Mouse (Mus musculus): Measurements from ENCODE around the gene Gpbp1l1.

Gene Gpbp1l1

DNA sequence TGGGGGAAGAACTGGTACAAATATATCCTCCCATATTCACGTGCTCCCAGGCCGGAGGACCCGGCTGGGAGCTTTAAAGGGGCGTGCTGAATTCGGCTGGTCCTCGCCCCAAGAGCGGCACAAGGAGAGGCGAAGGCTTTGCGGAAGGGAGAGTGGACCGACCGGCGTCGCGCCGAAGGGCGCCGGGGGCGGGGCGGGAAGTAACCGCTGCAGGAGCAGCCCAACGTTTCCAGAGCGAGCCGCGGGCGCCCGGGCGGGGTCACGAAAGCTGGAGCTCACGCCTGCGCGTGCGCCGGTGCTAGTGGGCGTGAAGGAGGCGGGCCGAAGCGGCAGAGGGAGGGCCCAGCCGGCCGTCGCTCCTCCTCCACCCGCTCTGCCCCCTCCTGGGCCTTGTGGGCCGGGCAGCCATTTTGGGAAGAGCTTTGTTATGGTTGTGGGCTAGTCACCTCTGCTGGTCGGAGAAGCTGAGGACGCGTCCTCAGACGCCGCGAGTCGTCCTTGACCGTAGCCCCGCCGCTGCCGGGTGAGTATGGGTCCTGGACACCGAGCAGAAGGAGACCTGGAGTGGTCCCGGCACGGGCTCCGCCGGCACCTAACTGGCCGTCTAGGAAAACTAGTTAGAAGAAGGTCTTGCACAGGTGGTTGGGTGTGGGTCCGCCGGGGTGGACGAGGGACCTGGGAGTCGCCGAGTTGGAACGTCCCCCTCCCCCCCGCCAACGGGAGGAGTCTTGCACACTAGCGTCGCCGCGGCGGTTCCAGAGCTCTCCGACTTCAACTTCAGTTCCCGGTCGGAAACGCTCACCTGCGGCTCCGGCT is at the start of gene Gpbp1l1:
Gene Gpbp1l1 (plus strand): TSS at position 353 of the 816 bp plus-strand sequence.
- DNase-seq (ENCODE audit: low read depth), result peak; percentile 96

DNA sequence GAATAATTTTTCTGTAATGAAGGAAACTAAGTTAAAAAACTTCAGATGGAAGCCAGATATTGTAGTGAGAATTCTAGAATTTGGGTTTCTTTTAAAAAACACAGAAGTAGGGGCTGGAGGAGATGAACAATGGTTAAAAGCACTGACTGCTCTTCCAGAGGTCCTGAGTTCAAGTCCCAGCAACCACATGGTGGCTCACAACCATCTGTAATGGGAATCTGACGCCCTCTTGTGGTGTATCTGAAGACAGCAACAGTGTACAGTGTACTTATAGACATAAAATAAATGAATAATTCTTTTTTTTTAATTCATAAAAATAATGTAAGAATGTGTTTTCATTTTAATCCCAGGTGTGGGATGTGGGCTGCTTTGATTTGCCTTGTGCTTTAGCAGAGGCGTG is 26.3 kb upstream of the Gpbp1l1 start:
- no peak for DNase-seq (ENCODE audit: low read depth)

DNA sequence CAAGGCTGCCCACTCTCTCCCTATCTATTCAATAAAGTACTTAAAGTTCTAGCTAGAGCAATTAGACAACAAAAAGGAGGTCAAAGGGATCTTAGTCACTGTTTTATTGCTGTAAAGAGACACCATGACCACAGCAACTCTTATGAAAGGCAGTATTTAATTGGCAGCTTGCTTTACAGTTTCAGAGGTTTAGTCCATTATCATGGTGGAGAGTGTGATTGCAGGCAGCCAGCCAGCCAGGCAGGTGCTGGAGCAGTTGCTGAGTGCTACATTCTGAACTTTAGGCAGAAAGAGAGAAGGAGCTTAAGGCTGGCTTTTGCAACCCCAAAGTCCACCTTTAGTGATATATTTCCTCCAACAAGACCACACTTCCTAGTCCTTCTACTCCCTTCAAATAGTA is 21.1 kb upstream of the Gpbp1l1 start:
- peak; percentile 21 for DNase-seq (ENCODE audit: low read depth)

DNA sequence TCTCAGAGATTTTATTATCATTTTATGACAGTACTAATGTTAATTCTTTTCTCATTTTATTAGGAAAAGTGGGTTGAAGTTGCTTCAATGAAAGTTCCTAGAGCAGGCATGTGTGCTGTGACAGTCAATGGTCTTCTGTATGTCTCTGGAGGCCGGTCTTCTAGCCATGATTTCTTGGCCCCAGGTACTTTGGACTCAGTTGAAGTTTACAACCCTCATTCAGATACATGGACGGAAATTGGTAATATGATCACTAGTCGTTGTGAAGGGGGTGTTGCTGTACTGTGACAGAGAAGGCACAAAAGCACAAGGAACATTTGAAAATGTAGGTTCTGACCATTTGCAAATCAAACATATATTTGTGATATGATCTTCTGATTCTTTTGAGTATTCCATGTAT is 19.7 kb upstream of the Gpbp1l1 start:
- DNase-seq (ENCODE audit: low read depth), result no peak

- no peak for DNase-seq (ENCODE audit: low read depth)
Observed at GRCm38 (mm10) chr4:116550432-116550831, 7.0 kb upstream of the Gpbp1l1 start.

- no peak for DNase-seq (ENCODE audit: low read depth)
Observed at GRCm38 (mm10) chr4:116553035-116553434, 4.4 kb upstream of the Gpbp1l1 start.

- peak; percentile 94 for DNase-seq (ENCODE audit: low read depth)
Observed at GRCm38 (mm10) chr4:116555413-116556300, 1.8 kb upstream of the Gpbp1l1 start, which contains the start of gene Tmem69. Gene Tmem69 (minus strand): TSS chr4:116555936.

DNA sequence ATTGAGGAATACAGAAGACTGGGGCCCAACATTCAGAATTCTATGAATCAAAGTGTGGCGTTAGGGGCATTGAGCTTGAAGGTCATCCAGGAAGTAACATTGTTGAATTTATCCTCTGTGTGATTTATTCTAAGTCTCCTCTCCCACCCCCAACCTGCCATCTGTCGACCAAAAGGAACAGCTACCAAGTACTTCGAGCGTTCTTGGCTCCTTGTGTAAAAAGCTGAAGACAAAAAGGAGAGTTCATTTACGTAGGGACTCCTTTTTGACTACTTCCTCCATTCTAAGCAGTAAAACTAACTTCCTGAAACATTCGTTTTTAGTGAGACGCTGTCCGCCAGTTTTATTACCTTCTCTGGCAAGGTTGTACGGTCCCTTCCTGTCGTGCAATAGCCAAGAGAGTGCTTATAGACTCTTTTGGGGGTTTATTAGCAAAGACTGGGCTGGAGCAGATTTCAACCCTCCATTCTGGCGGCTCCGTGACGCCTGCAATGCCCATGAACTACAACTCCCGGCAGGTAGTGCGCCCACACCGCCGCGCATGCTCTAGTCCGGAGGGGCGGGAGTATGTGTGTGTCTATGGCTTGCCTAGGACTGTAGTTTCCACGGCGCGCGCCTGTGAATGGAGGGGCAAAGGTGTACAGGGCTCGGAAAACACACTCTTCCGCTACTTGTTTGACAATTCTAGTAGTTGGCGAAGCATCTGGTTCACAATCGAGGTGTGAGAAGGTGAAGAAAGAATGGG is 725 bp upstream of the Gpbp1l1 start:
- peak; percentile 95 for DNase-seq (ENCODE audit: low read depth)

DNA sequence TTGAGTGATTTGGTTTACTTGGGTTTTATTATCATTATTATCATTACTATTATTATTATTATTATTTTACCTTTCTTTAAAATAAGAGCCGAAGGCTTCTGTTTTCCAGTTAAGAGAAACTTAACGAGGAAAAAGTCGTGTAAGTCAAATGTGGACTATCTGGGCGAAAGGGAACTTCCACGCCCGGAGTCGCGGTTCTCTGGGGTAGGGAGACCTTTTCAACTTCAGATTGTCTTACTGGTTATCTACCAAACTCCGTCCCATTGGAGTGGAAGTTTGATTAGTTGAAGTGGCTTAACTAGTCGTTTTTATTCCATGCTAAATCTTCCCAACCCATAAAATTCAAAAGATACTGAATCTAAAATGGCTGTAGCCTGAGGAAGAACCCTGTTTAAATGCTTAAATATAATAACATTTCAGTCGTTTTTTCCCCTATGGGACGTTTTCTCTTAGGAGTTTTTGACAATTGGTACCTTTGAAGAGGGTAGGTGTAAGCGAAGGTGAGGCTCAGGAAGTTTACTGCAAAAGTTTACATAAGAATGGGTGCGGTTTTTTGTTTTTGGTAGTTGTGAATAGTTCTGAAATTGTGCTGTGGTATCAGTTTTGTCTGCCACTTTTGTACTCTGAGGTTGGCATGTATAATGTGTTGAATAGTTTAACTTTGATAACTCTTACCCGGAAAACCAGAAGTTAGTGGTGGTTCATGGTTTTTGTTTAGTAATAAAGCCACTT is 859 bp downstream of the Gpbp1l1 start:
- DNase-seq (ENCODE audit: low read depth), result peak; percentile 32

GRCm38 (mm10) chr4:116595793-116596192 is 38.3 kb downstream of the Gpbp1l1 start:
- DNase-seq (ENCODE audit: low read depth), result no peak

DNA sequence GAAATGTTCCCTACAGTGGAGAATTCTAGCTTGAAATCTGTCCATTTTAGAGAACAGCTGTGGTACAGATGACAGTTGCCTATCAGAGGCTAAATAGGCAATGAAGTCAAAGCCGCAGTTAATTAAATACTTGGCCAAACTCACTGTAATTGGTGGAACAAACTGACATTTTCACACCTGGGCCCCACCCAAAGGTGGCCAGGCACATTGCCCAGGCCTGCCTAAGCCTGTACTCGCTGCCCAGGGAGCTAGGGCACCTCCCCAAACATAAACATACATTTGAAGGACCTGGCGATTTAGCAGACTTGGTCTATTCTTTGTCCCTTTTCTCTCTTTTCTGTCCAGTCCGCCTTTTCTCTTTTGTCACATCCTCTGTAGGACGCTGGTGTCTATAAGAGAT is 38.9 kb downstream of the Gpbp1l1 start, which contains the start of gene Ccdc17:
Gene Ccdc17 (plus strand): TSS at position 276 of the 400 bp plus-strand sequence.
- DNase-seq (ENCODE audit: low read depth), result no peak

DNA sequence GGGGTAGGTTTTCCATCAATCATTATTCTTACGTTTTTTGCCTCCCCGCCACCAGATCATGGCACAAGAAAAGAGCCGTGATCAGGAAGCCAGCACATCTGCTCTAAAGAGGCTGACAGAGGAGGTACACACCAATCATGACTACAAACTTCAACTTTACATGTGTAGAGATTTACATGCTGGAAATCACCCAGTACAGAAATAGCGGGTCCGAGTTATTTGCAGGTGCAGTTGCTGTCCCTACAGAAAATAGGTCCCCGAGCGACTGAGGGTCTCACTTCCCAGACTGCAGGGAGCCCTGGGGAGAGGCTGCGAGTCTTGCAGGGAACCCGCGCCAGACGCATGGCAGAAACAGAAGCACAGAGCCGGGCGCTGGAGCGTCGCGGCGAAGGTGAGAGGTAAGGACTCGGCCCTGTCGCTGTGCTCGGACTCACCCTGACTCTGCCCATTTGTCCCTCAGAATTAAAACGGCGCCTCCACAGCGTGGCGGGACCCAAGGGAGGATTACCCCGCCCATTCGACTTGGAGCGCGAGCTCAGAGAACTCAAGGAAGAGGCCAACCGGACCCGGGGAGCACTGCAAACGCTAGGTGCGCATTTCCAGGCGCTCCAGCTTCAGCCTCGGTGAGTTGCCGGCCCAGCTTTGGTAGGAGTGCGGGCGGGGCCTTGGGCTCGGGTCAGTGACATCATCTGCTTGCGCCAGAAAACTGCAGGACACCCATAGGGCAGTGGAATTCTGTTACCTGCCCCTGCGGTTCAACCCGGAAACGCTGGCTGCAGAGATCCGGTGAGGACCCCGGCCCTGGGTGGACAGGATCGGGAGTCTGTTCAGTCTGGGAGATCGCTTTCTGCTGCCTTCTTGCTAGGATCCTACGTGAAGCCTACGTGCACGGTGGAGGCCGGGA is 39.8 kb downstream of the Gpbp1l1 start:
- peak; percentile 93 for DNase-seq (ENCODE audit: low read depth)

GRCm38 (mm10) chr4:116612621-116613020 is 55.2 kb downstream of the Gpbp1l1 start:
- DNase-seq (ENCODE audit: low read depth), result no peak

- DNase-seq (ENCODE audit: low read depth), result no peak
Observed at GRCm38 (mm10) chr4:116615237-116615636, 57.8 kb downstream of the Gpbp1l1 start.

GRCm38 (mm10) chr4:116624831-116625230 is 67.4 kb downstream of the Gpbp1l1 start:
- no peak for DNase-seq (ENCODE audit: low read depth)

- peak; percentile 94 for DNase-seq (ENCODE audit: low read depth)
Observed at GRCm38 (mm10) chr4:116626658-116627358, 69.3 kb downstream of the Gpbp1l1 start.

DNA sequence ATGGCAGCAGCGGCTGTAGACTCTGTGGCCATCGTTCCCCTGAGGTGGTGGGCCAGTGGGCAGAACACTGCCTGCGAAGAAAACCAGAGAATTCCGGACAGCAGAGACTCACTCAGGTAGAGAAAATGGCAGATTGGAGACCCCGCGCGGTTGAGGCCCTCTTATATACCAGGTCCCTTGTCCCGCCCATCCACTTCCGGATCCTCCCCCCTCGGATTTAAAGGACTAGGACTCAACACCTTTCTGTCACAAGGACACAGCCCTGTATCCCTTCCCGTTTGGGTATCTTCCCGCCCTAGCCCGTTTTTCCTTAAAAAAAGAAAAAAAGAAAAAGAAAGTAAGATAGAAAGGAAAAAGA is 69.9 kb downstream of the Gpbp1l1 start:
- peak; percentile 96 for DNase-seq (ENCODE audit: low read depth)

- peak; percentile 96 for DNase-seq (ENCODE audit: low read depth)
Observed at GRCm38 (mm10) chr4:116627722-116628662, 70.5 kb downstream of the Gpbp1l1 start, which contains the start of gene Nasp. Gene Nasp (minus strand): TSS chr4:116627941.

Data from 416B (cell line).